Mouse (Mus musculus) forebrain, embryonic 14.5 days (tissue): ENCODE results near the gene 5730596B20Rik. TPM values are rescaled to one million over a fixed set of nuclear protein-coding genes. Genes with fewer than 3 reads are reported as not detected.
A peak's percentile ranks its signal among the peaks of the same experiment; 100 is the strongest.

ENCODE experiments used
- ATAC-seq: fragments of 200-750 bp; cut with Nextera tagmentation; 2 replicates; pipeline ENCODE4 v1.8.0; 2017; ENCODE audit warnings: mild to moderate bottlenecking, moderate library complexity
- DNase-seq: peaks from one replicate; pipeline ENCODE4 v3.0.0-alpha.2; 2015; ENCODE audit warnings: low spot score
- H3K27ac ChIP-seq: fragments of 300-500 bp; sonication (generic); 2 replicates; pipeline ENCODE4 v1.5.1; 2014; ENCODE audit warnings: low read depth, mild to moderate bottlenecking, control low read depth, low read length, moderate library complexity
- H3K27me3 ChIP-seq: fragments of 300-500 bp; sonication (generic); replicated peaks from 2 replicates; pipeline ENCODE4 v1.6.1; 2014; ENCODE audit warnings: low read length, control low read depth, mixed read lengths; ENCODE audit not compliant: control insufficient read depth, insufficient read depth
- H3K36me3 ChIP-seq: fragments of 300-500 bp; sonication (generic); 2 replicates; pipeline ENCODE4 v1.6.1; 2014; ENCODE audit warnings: low read length, control low read depth; ENCODE audit not compliant: control insufficient read depth, insufficient read depth
- H3K4me1 ChIP-seq: fragments of 300-500 bp; sonication (generic); 2 replicates; pipeline ENCODE4 v1.6.1; 2014; ENCODE audit warnings: antibody characterized with exemption, low read length, control low read depth; ENCODE audit not compliant: control insufficient read depth, insufficient read depth
- H3K4me2 ChIP-seq: fragments of 300-500 bp; sonication (generic); 2 replicates; pipeline ENCODE4 v1.6.1; 2014; ENCODE audit warnings: mild to moderate bottlenecking, control low read depth, low read length
- H3K4me3 ChIP-seq: fragments of 300-500 bp; sonication (generic); 2 replicates; pipeline ENCODE4 v1.5.1; 2014; ENCODE audit warnings: low read depth, low read length, control low read depth
- H3K9ac ChIP-seq: fragments of 300-500 bp; sonication (generic); 2 replicates; pipeline ENCODE4 v1.6.1; 2014; ENCODE audit warnings: mild to moderate bottlenecking, low read length, control low read depth, moderate library complexity
- H3K9me3 ChIP-seq: fragments of 300-500 bp; sonication (generic); replicated peaks from 2 replicates; pipeline ENCODE4 v1.6.1; 2016; ENCODE audit warnings: low read length, control low read depth, mixed read lengths; ENCODE audit not compliant: control insufficient read depth
- WGBS: fragments of 180-500 bp; shearing (Covaris S2); extraction: QIAGEN DNeasy Blood & Tissue Kit; methylation state at CpG from one replicate; pipeline ENCODE4 v1.1.7; 2014; 5-methylcytosine and 5-hydroxymethylcytosine counted together
- polyA plus RNA-seq: library from polyadenylated mRNA; unstranded; fragments of >200 nt; fragmentation: Nextera tagmentation; extraction: Ambion mirVana; gene quantifications from 2 replicates; pipeline ENCODE4 v1.2.1, GENCODE M21; 2014

Gene 5730596B20Rik
- polyA plus RNA-seq, 1 experiment from 2014 or later: not detected

- Histone ChIP-seq H3K9ac (no peak overlapping the region), H3K4me2 (no peak overlapping the region), H3K4me3 (no peak overlapping the region), H3K9me3 (no peaks in the 10 kb centered on the region), H3K36me3 (no peaks in the 10 kb centered on the region), H3K4me1 (no peaks in the 10 kb centered on the region), H3K27me3 (peaks cover 100% of the 10 kb centered on the region), H3K27ac (no peak overlapping the region)
- no peak for ATAC-seq
- peak; percentile 57 for DNase-seq
- WGBS: 0% methylated on average over 10 of the region's 10 CpGs
These were observed 20.0 kb downstream of the 5730596B20Rik start for GRCm38 (mm10) chr6:52197271-52197670.

GRCm38 (mm10) chr6:52200073-52200750 lies 22.9 kb downstream of the 5730596B20Rik start:
- Histone ChIP-seq H3K4me2 (no peak overlapping the region), H3K9ac (no peak overlapping the region), H3K4me1 (no peaks in the 10 kb centered on the region), H3K9me3 (no peaks in the 10 kb centered on the region), H3K4me3 (no peak overlapping the region), H3K27ac (no peak overlapping the region), H3K36me3 (no peaks in the 10 kb centered on the region), H3K27me3 (peaks cover 99% of the 10 kb centered on the region)
- WGBS: 1% methylated on average over 30 of the region's 30 CpGs
- ATAC-seq (no peak), DNase-seq (no peak)

- DNase-seq (no peak), ATAC-seq (no peak)
- Histone ChIP-seq H3K27ac (no peak overlapping the region), H3K36me3 (no peaks in the 10 kb centered on the region), H3K4me1 (no peaks in the 10 kb centered on the region), H3K4me2 (no peak overlapping the region), H3K9ac (no peak overlapping the region), H3K4me3 (no peak overlapping the region), H3K27me3 (peaks cover 99% of the 10 kb centered on the region), H3K9me3 (no peaks in the 10 kb centered on the region)
- WGBS: 5% methylated on average over 10 of the region's 10 CpGs
These were observed 23.5 kb downstream of the 5730596B20Rik start for GRCm38 (mm10) chr6:52200751-52201250.

- H3K4me1 ChIP-seq: no peaks in the 10 kb centered on the region
- no peak overlapping the region for H3K4me2 ChIP-seq
- H3K9ac ChIP-seq: no peak overlapping the region
- no peaks in the 10 kb centered on the region for H3K9me3 ChIP-seq
- 14% methylated on average over 1 of the region's 1 CpGs for WGBS
- H3K27ac ChIP-seq: no peak overlapping the region
- no peak overlapping the region for H3K4me3 ChIP-seq
- no peak for ATAC-seq
- H3K27me3 ChIP-seq: peaks cover 99% of the 10 kb centered on the region
- no peaks in the 10 kb centered on the region for H3K36me3 ChIP-seq
- no peak for DNase-seq
These were observed 24.0 kb downstream of the 5730596B20Rik start for GRCm38 (mm10) chr6:52201269-52201668.

GRCm38 (mm10) chr6:52202362-52203120 lies 25.2 kb downstream of the 5730596B20Rik start:
- Histone ChIP-seq H3K36me3 (no peaks in the 10 kb centered on the region), H3K9ac (no peak overlapping the region), H3K27me3 (peaks cover 99% of the 10 kb centered on the region), H3K4me3 (no peak overlapping the region), H3K4me2 (no peak overlapping the region), H3K9me3 (no peaks in the 10 kb centered on the region), H3K4me1 (no peaks in the 10 kb centered on the region), H3K27ac (no peak overlapping the region)
- ATAC-seq: no peak
- DNase-seq: no peak
- 2% methylated on average over 22 of the region's 22 CpGs for WGBS

GRCm38 (mm10) chr6:52203121-52203370 lies 25.7 kb downstream of the 5730596B20Rik start:
- DNase-seq (no peak), ATAC-seq (no peak)
- H3K4me3 ChIP-seq: no peak overlapping the region
- no peak overlapping the region for H3K9ac ChIP-seq
- no peaks in the 10 kb centered on the region for H3K36me3 ChIP-seq
- H3K27me3 ChIP-seq: peaks cover 99% of the 10 kb centered on the region
- H3K4me1 ChIP-seq: no peaks in the 10 kb centered on the region
- no peak overlapping the region for H3K4me2 ChIP-seq
- no peaks in the 10 kb centered on the region for H3K9me3 ChIP-seq
- H3K27ac ChIP-seq: no peak overlapping the region
- under 1% methylated on average over 10 of the region's 10 CpGs for WGBS

GRCm38 (mm10) chr6:52203371-52204049 lies 26.2 kb downstream of the 5730596B20Rik start:
- H3K4me3 ChIP-seq: no peak overlapping the region
- no peak for DNase-seq
- no peaks in the 10 kb centered on the region for H3K9me3 ChIP-seq
- ATAC-seq: no peak
- H3K27ac ChIP-seq: no peak overlapping the region
- no peaks in the 10 kb centered on the region for H3K36me3 ChIP-seq
- peaks cover 99% of the 10 kb centered on the region for H3K27me3 ChIP-seq
- no peak overlapping the region for H3K9ac ChIP-seq
- under 1% methylated on average over 40 of the region's 46 CpGs for WGBS
- H3K4me1 ChIP-seq: no peaks in the 10 kb centered on the region
- 0 out of 2 replicates have a peak overlapping the region, but pooled peaks have one; percentile 20 for H3K4me2 ChIP-seq

- WGBS: under 1% methylated on average over 63 of the region's 65 CpGs
- ATAC-seq (no peak), DNase-seq (no peak)
- H3K27me3 ChIP-seq: peaks cover 99% of the 10 kb centered on the region
- no peak within 1 kb of the TSS for H3K27ac ChIP-seq
- no peaks in the 10 kb centered on the region for H3K4me1 ChIP-seq
- H3K9ac ChIP-seq: no peak within 1 kb of the TSS
- 0 out of 2 replicates have a peak within 1 kb of the TSS, but pooled peaks have one; percentile 2 for H3K4me3 ChIP-seq
- no peaks in the 10 kb centered on the region for H3K9me3 ChIP-seq
- no peaks in the 10 kb centered on the region for H3K36me3 ChIP-seq
- peak within 1 kb of the TSS; percentile 20; the same call in 1 of the 2 replicates for H3K4me2 ChIP-seq
These were observed 26.9 kb downstream of the 5730596B20Rik start, which contains the start of gene Hoxa5 for GRCm38 (mm10) chr6:52204050-52204752. Gene Hoxa5 (minus strand): TSS chr6:52204587.
